Mouse (Mus musculus): ENCODE measurements around the gene Olfr1094. TPM values are rescaled to one million over a fixed set of nuclear protein-coding genes. Genes with fewer than 3 reads are reported as not detected.

The Olfr1094 gene
- not detected in 2 replicates for polyA plus RNA-seq (2016; fragmentation: Nextera tagmentation; extraction: Ambion mirVana)

DNA sequence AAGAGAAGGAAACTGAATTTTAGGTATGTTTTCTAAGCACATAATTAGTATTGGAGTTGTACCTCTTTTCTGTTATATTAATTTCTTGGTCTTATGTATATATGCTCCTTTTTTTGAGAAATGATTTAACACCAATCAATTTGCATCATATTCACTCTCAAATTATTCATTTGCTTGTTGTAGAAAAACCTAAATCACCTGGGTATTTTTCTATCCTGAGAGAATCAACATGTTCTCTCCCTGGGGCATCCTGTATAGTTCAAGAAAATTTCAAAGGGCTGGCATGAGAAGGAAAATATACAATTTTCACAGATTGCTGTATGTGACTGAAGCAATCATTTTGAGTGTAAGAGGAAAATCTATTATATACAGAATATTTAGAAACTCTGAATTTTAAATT is at the start of gene Olfr1094:
Gene Olfr1094, plus strand, starts transcription at position 301 of the 400 bp plus-strand sequence.
- no peaks in the 10 kb centered on the region for H3K36me3 ChIP-seq
- H3K27ac ChIP-seq, result no peak within 1 kb of the TSS
- H3K4me2 ChIP-seq (replicated peaks), result no peak within 1 kb of the TSS
- no peak within 1 kb of the TSS for H3K4me3 ChIP-seq
- no peaks in the 10 kb centered on the region for H3K27me3 ChIP-seq
- H3K9ac ChIP-seq, result no peak within 1 kb of the TSS
- H3K4me1 ChIP-seq, result no peaks in the 10 kb centered on the region
- H3K9me3 ChIP-seq, result no peaks in the 10 kb centered on the region
- ATAC-seq (ENCODE audit: insufficient number of reproducible peaks, insufficient read depth, low FRiP score, low TSS enrichment), result no peak

DNA sequence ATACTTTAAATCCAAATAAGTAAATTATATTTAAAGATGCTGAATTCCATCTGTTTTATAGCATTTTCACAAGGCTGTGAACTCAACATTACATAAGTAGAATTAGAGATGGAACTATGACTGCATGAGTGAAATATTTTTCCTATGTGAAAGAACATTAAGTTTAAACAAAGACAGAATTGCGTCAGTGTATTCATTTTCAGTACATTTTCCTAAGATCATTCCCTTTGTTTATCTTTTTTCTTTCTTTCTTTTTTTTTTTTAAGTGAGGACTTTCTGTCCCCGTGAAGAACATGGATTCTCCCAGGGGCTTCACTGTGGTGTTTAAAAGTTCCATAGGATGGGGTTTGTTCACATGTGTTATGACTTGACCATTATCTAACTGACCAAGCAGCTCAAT is 42.3 kb upstream of the Olfr1094 start, which contains the start of gene Olfr1093:
Gene Olfr1093, plus strand, starts transcription at position 301 of the 400 bp plus-strand sequence.
- Histone ChIP-seq H3K4me3 (no peak within 1 kb of the TSS), H3K4me2 (replicated peaks) (no peak within 1 kb of the TSS), H3K9me3 (no peaks in the 10 kb centered on the region), H3K27me3 (no peaks in the 10 kb centered on the region), H3K36me3 (no peaks in the 10 kb centered on the region), H3K4me1 (no peaks in the 10 kb centered on the region), H3K27ac (no peak within 1 kb of the TSS), H3K9ac (no peak within 1 kb of the TSS)
- WGBS, result 85% methylated on average over 2 of the region's 2 CpGs
- no peak for ATAC-seq (ENCODE audit: insufficient number of reproducible peaks, insufficient read depth, low FRiP score, low TSS enrichment)

GRCm38 (mm10) chr2:86809918-86810317 is 14.5 kb upstream of the Olfr1094 start, which contains the start of gene Olfr141:
Gene Olfr141, minus strand, starts transcription at chr2:86810018.
- ATAC-seq (ENCODE audit: insufficient number of reproducible peaks, insufficient read depth, low FRiP score, low TSS enrichment), result no peak
- Histone ChIP-seq H3K4me3 (no peak within 1 kb of the TSS), H3K9me3 (no peaks in the 10 kb centered on the region), H3K4me1 (no peaks in the 10 kb centered on the region), H3K4me2 (replicated peaks) (no peak within 1 kb of the TSS), H3K9ac (no peak within 1 kb of the TSS), H3K36me3 (no peaks in the 10 kb centered on the region), H3K27ac (no peak within 1 kb of the TSS), H3K27me3 (no peaks in the 10 kb centered on the region)

- WGBS, result 86% methylated on average over 3 of the region's 3 CpGs
- Histone ChIP-seq H3K27ac (no peak within 1 kb of the TSS), H3K4me3 (no peak within 1 kb of the TSS), H3K27me3 (no peaks in the 10 kb centered on the region), H3K36me3 (no peaks in the 10 kb centered on the region), H3K4me1 (no peaks in the 10 kb centered on the region), H3K9me3 (no peaks in the 10 kb centered on the region), H3K4me2 (replicated peaks) (no peak within 1 kb of the TSS), H3K9ac (no peak within 1 kb of the TSS)
- no peak for ATAC-seq (ENCODE audit: insufficient number of reproducible peaks, insufficient read depth, low FRiP score, low TSS enrichment)
These were observed 27.1 kb downstream of the Olfr1094 start, which contains the start of gene Olfr1095 for GRCm38 (mm10) chr2:86851596-86851995. Gene Olfr1095, minus strand, starts transcription at chr2:86851696.

- no peaks in the 10 kb centered on the region for H3K27me3 ChIP-seq
- H3K36me3 ChIP-seq, result no peaks in the 10 kb centered on the region
- H3K9me3 ChIP-seq, result no peaks in the 10 kb centered on the region
- ATAC-seq (ENCODE audit: insufficient number of reproducible peaks, insufficient read depth, low FRiP score, low TSS enrichment), result no peak
- no peak within 1 kb of the TSS for H3K9ac ChIP-seq
- no peak within 1 kb of the TSS for H3K4me2 ChIP-seq (replicated peaks)
- no peak within 1 kb of the TSS for H3K4me3 ChIP-seq
- no peak within 1 kb of the TSS for H3K27ac ChIP-seq
- WGBS, result 63% methylated on average over 1 of the region's 1 CpGs
- no peaks in the 10 kb centered on the region for H3K4me1 ChIP-seq
These were observed 50.2 kb downstream of the Olfr1094 start, which contains the start of gene Gm13723 for GRCm38 (mm10) chr2:86874702-86875101. Gene Gm13723, minus strand, starts transcription at chr2:86874802.

Other genes starting within 250 kb of the Olfr1094 start
- gene Olfr1082, start 225.7 kb upstream of the Olfr1094 start, polyA plus RNA-seq (2016; fragmentation: Nextera tagmentation; extraction: Ambion mirVana), result not detected in 2 replicates
- gene Olfr1084, start 184.9 kb upstream of the Olfr1094 start, polyA plus RNA-seq (2016; fragmentation: Nextera tagmentation; extraction: Ambion mirVana), result not detected in 2 replicates
- not detected in 2 replicates for gene Olfr1085, start 162.6 kb upstream of the Olfr1094 start, polyA plus RNA-seq (2016; fragmentation: Nextera tagmentation; extraction: Ambion mirVana)
- gene Olfr1086, start 144.6 kb upstream of the Olfr1094 start, polyA plus RNA-seq (2016; fragmentation: Nextera tagmentation; extraction: Ambion mirVana), result not detected in 2 replicates
- not detected in 2 replicates for gene Olfr1087, start 126.3 kb upstream of the Olfr1094 start, polyA plus RNA-seq (2016; fragmentation: Nextera tagmentation; extraction: Ambion mirVana)
- gene Olfr1089, start 91.0 kb upstream of the Olfr1094 start, polyA plus RNA-seq (2016; fragmentation: Nextera tagmentation; extraction: Ambion mirVana), result not detected in 2 replicates
- not detected in 2 replicates for gene Olfr1090, start 65.7 kb upstream of the Olfr1094 start, polyA plus RNA-seq (2016; fragmentation: Nextera tagmentation; extraction: Ambion mirVana)
- gene Olfr1093, start 42.2 kb upstream of the Olfr1094 start, polyA plus RNA-seq (2016; fragmentation: Nextera tagmentation; extraction: Ambion mirVana), result not detected in 2 replicates
- not detected in 2 replicates for gene Olfr141, start 14.6 kb upstream of the Olfr1094 start, polyA plus RNA-seq (2016; fragmentation: Nextera tagmentation; extraction: Ambion mirVana)
- not detected in 2 replicates for gene Olfr1095, start 27.0 kb downstream of the Olfr1094 start, polyA plus RNA-seq (2016; fragmentation: Nextera tagmentation; extraction: Ambion mirVana)
- gene Gm13723, start 50.1 kb downstream of the Olfr1094 start, polyA plus RNA-seq (2016; fragmentation: Nextera tagmentation; extraction: Ambion mirVana), result not detected in 2 replicates
- not detected in 2 replicates for gene Olfr1097, start 67.6 kb downstream of the Olfr1094 start, polyA plus RNA-seq (2016; fragmentation: Nextera tagmentation; extraction: Ambion mirVana)
- gene Olfr1098, start 99.9 kb downstream of the Olfr1094 start, polyA plus RNA-seq (2016; fragmentation: Nextera tagmentation; extraction: Ambion mirVana), result not detected in 2 replicates
- not detected in 2 replicates for gene Olfr1099, start 136.0 kb downstream of the Olfr1094 start, polyA plus RNA-seq (2016; fragmentation: Nextera tagmentation; extraction: Ambion mirVana)
- not detected in 2 replicates for gene Olfr1100, start 155.3 kb downstream of the Olfr1094 start, polyA plus RNA-seq (2016; fragmentation: Nextera tagmentation; extraction: Ambion mirVana)
- gene Olfr1101, start 166.6 kb downstream of the Olfr1094 start, polyA plus RNA-seq (2016; fragmentation: Nextera tagmentation; extraction: Ambion mirVana), result not detected in 2 replicates
- not detected in 2 replicates for gene Olfr1102, start 173.7 kb downstream of the Olfr1094 start, polyA plus RNA-seq (2016; fragmentation: Nextera tagmentation; extraction: Ambion mirVana)
- not detected in 2 replicates for gene Olfr1104, start 202.4 kb downstream of the Olfr1094 start, polyA plus RNA-seq (2016; fragmentation: Nextera tagmentation; extraction: Ambion mirVana)
- not detected in 2 replicates for gene Olfr1105, start 211.9 kb downstream of the Olfr1094 start, polyA plus RNA-seq (2016; fragmentation: Nextera tagmentation; extraction: Ambion mirVana)
- gene Olfr1106, start 227.6 kb downstream of the Olfr1094 start, polyA plus RNA-seq (2016; fragmentation: Nextera tagmentation; extraction: Ambion mirVana), result not detected in 2 replicates